Mouse (Mus musculus) cerebellum, postnatal 25 days (tissue): ENCODE measurements around the gene Ikzf3.

Source experiments
- DNase-seq, 2 experiments: peaks; one replicate each; pipeline ENCODE4 v3.0.0; 2021; ENCODE audit warnings: mixed read lengths in 2 of 2

The Ikzf3 gene

DNA sequence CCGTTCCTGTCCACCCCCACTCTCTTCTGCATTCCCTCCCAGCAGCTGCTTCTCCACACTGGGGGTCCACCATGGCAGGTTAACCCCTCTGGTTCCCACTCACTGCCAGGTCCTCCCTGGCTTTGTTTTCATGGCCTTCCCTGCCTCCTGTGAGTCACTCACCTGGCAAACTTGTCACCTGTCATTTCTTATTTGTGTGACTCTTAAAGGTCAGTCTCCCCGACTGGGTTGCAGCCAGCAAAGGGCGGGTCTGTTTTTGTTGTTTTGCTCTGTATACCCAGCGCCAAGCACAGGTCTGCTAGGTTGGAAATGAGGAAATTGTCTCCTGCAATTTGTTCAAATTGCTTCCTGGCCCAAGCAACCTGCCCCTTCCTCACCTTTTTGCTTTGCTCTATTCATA lies 100.2 kb downstream of the Ikzf3 start:
- no peak for DNase-seq

DNA sequence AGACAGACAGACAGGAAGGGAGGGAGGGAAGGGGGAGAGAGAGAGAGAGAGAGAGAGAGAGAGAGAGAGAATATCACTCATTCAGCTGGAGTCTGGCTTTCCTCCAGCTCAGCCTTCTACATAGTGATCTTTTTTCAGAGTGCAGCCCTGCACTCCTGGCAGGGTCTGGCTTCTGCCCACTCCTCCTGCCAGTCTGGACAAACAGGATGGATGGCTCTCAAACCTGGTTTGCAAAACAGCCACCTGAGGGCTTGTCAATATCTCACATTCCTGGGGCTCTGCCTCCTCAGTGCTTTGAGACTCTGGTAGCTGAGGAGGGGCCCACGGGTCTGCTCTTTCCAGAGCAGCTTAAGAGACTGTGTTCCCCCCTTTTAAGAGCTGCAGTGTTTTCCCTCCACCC lies 100.6 kb downstream of the Ikzf3 start:
- DNase-seq, result no peak

- DNase-seq, result no peak
These were observed 102.1 kb downstream of the Ikzf3 start for GRCm38 (mm10) chr11:98443688-98444087.

DNA sequence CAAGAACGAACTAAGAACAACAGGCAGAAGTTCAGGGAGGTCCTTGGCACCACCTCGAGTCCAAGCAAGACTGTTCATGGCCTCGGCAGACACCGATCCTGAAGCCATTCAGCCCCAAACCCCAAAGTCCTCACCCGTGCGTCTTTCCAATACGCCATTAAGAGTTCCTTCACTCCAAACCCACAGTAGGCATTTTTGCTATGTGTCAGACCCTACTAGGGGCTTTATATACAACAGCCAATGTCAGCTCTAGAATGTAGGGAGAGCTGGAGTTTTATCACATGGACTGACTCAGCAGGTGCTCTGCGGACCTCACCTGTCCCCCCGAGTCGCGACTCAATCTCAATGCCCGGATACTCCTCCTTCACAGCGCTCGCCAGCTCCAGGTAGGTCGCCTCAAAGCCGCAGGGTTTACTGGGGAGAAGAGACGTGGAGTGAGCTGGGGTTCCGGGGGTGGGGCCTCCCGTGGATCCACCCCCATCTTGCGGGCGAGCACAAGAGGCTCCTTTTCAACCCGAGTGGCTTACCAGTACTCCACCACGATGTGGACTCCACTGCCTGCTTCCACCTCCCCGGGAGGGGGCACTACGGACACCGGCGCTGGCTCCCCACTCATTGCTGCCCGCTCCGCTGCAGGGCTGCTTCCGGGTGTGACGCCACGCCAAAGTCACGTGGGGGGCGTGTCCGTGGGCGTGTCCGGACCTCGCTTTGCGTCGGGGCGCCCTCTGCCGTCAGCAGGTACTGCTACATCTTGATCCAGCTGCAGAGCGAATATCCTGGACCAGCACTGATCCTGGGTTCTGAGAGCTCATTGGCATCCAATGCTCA lies 107.3 kb downstream of the Ikzf3 start, which contains the start of gene Mien1:
TSS of gene Mien1 (minus strand) at position 661 of the 828 bp plus-strand sequence.
- DNase-seq, result peak; percentile 99

DNA sequence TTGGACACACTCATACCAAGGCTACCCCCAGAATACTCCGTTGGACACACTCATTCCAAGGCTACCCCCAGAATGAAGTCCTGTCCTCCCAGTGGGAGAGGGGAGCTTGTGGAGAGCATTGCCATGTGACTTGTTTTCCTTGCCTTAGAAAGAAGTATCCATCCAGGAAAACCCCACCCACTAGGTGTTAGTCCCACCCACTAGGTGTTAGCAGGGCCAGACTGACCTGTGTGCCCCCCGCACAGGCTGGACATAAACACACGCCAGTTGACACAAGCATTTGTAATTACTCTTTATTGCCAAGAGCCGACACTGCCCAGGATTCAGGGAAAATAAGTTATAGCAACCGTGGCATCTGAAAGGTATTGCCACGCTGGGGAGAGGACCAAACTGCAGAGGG lies 108.4 kb downstream of the Ikzf3 start:
- no peak for DNase-seq

- no peak for DNase-seq
These were observed 110.1 kb downstream of the Ikzf3 start for GRCm38 (mm10) chr11:98435723-98436122.

- DNase-seq, result no peak
These were observed 113.9 kb downstream of the Ikzf3 start for GRCm38 (mm10) chr11:98431743-98432502.

- DNase-seq, result no peak
These were observed 117.4 kb downstream of the Ikzf3 start for GRCm38 (mm10) chr11:98428436-98428835.

GRCm38 (mm10) chr11:98426592-98426991 lies 119.2 kb downstream of the Ikzf3 start:
- no peak for DNase-seq

DNA sequence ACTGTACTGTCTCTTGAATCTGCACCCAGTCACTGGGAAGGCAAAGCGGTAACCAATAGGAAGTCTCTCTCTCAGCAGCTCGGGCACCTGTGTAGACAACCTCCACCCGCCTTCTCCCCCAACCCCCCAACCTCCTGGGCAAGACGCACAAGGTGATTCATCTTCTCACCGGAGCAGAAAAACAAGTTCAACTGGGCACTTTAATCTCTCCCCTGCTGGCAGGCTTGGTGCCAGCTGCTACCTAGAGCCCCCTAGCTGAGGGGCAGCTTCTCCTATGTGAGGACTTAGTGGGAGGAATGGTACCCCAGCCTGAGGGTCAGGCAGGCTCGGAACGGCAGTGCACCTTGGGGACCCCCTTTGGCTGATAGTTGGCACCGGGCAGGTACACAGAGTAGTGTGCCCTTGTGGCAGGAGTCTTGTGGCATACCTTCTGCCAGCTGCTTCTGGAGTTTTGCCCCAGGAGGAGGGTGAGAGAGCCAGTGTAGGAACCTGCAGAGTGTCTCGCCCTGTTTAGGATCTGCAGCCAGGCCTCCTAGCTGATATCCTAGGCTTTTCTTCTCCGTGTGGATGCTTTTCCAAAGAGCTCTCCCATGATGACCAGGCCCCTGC lies 126.8 kb downstream of the Ikzf3 start:
- DNase-seq, result no peak

GRCm38 (mm10) chr11:98418273-98418672 lies 127.6 kb downstream of the Ikzf3 start:
- no peak for DNase-seq

- no peak for DNase-seq
These were observed 128.8 kb downstream of the Ikzf3 start for GRCm38 (mm10) chr11:98417074-98417473.
